Mouse (Mus musculus): ENCODE data around the gene Mex3b. TPM values are rescaled to one million over a fixed set of nuclear protein-coding genes. Genes with fewer than 3 reads are reported as not detected.

Gene Mex3b
- total RNA-seq, 1 experiment from 2014 or later: 10.4 TPM

- ATAC-seq (replicated peaks; ENCODE audit: low read depth, poor library complexity, severe bottlenecking): peak; percentile 75
Measured at GRCm38 (mm10) chr7:82865834-82866485, 1.2 kb upstream of the Mex3b start.

DNA sequence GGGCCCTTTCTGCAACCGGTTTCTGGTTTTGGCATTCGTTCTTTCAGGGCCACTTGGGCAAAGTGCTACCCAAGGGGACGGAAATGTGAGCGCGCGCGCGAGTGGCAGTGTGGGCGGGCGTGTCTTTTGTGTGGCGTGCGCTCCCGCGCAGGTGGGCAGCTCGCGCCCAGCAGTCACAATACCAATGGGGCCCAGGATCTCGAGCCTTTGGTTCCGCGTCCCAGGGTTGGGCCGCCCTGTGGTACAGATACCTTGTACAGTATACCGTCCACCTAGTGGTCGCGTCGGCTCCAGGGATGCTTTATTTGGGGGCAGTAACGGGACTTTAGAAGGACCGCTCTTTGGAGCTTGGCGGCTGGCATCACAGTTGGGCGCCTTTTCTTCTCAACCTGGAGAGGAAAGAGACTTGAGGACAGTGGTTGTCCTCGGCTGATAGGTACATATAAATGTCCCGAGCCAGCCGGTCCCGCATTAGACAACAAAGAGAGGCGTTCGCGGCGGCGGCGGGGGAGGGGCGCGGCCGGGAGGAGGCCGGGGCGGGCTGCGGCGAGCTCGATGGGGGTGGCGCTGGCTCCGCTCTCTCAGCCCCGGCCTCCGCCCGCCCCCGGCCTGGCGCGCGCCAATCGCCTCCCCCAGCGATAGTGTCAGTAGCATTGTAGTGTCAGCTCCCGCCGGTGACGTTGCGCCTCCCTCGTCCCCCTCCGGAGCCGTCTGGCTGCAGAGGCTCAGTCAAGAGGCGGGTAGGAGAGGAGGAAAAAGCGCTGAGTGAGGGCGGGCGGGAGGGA is 455 bp upstream of the Mex3b start:
- ATAC-seq (replicated peaks; ENCODE audit: low read depth, poor library complexity, severe bottlenecking): peak; percentile 76

GRCm38 (mm10) chr7:82868309-82869230 is 1.4 kb downstream of the Mex3b start:
- 0 out of 2 replicates have a peak, but pooled peaks have one; percentile 7 for ATAC-seq (replicated peaks; ENCODE audit: low read depth, poor library complexity, severe bottlenecking)

- no peak for ATAC-seq (replicated peaks; ENCODE audit: low read depth, poor library complexity, severe bottlenecking)
Measured at GRCm38 (mm10) chr7:82869231-82870147, 2.4 kb downstream of the Mex3b start.

- no peak for ATAC-seq (replicated peaks; ENCODE audit: low read depth, poor library complexity, severe bottlenecking)
Measured at GRCm38 (mm10) chr7:82870148-82870513, 3.0 kb downstream of the Mex3b start.

DNA sequence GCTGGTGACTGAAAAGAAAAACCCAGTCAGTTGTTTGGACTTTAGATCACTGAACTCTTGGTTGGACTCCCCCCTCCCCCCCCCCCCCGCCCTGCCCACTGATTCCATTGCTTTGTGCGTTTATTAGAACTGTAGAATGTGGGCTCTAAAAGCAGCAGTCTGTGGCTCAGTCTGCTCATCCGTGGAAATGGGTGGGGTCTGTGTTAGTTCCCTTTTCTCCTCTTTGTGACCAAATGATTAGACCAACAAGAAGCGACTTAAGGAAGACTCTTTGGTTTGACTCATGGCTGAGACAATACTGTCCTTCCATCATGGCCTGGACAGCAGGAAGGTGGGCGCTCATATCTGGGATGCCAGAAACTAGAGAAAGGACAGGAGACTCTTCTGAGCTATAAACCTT is 9.4 kb downstream of the Mex3b start:
- 0 out of 2 replicates have a peak, but pooled peaks have one; percentile 36 for ATAC-seq (replicated peaks; ENCODE audit: low read depth, poor library complexity, severe bottlenecking)

GRCm38 (mm10) chr7:82880016-82880415 is 12.9 kb downstream of the Mex3b start:
- no peak for ATAC-seq (replicated peaks; ENCODE audit: low read depth, poor library complexity, severe bottlenecking)

DNA sequence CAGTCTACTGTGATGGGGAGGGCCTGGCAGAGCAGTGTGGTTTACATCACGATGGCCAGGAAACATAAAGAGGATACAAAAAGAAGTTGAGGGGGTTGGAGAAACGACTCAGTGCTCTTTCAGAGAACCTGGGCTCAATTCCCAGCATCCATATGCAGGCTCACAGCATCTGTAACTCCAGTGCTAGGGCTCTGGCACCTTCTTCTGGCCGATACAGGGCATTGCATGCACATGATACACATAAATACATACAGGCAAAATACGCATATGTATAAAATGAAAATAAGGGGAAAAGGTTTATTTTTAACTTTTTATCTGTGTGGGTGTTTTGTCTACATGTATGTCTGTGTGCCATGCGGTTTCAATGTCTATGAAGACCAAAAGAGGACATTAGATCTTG is 13.6 kb downstream of the Mex3b start:
- no peak for ATAC-seq (replicated peaks; ENCODE audit: low read depth, poor library complexity, severe bottlenecking)

DNA sequence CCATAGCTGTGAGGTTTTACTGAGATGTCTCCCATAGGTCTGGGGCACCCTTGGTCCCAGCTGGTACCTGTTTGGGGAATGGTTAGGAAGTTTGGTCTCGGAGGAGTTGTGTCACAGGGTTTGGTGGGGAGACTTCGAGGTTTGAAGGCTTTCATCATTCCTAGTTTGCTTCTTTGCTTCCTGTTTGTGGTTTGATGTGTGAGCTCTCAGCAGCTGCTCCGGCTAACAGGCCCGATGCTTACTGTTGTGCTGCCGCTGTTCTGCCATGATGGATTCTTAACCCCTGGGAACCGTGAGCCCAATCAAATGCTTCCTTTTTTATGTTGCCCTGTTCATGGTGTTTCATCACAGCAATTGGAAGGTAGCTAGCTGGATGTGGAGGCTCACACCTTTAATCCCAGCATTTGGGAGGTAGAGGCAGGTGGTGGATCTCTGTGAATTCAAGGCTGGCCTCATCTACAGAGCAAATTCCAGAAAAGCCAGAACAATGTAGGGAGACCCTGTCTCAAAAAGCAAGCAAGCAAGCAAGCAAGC is 23.3 kb downstream of the Mex3b start:
- peak; percentile 80 for ATAC-seq (replicated peaks; ENCODE audit: low read depth, poor library complexity, severe bottlenecking)

DNA sequence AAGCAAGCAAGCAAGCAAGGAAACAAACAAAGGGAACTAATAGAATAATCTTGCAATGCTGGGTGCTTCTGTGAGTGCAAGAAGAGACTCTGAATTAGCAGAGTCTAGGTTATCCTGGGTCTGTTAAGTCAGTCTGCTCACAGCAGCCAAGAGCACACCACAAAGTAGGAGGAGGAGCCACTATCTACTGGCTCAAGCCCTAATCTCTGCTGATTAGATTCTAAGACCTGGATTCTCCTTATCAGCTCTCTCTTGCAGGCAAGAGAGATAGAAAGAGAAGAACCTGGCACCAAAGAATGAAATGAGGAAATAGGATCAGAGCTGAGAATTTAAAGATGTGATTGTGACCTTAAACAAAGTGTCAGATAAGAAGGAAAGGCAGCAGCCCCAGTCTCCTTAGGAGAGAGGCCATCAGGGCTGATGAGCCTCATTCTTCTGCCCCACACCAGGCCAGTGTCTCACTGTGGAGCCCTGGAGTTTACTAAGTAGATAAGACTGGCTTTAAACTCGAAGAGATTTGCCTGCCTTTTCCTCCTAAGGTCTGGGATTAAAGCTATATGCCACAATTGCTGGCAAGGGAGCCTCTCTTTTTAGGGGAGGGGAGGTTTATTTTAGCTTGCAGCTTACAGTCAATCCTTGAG is 23.9 kb downstream of the Mex3b start:
- ATAC-seq (replicated peaks; ENCODE audit: low read depth, poor library complexity, severe bottlenecking): peak; percentile 19; the same call in 1 of the 2 replicates

- no peak for ATAC-seq (replicated peaks; ENCODE audit: low read depth, poor library complexity, severe bottlenecking)
Measured at GRCm38 (mm10) chr7:82894366-82894765, 27.2 kb downstream of the Mex3b start.

DNA sequence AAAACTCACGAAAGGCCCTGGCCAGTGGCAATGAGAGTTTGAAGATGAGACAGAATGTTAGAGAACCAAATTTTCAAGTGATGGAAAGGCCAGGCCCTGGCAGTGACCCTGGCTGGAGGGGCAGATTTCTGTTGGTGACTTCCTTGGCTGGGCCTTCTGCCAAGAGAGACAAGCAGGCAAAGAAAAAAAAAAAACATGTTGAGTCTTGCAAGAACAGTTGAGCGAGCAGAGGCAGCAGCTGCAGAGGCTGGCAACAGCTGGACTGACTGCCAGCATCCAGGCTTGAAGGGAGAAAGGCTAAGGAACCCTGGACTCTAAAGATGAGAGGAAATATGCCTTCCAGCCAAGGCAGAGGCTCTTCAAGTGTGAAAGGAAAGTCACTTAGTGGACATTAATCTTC is 28.5 kb downstream of the Mex3b start:
- ATAC-seq (replicated peaks; ENCODE audit: low read depth, poor library complexity, severe bottlenecking): no peak

DNA sequence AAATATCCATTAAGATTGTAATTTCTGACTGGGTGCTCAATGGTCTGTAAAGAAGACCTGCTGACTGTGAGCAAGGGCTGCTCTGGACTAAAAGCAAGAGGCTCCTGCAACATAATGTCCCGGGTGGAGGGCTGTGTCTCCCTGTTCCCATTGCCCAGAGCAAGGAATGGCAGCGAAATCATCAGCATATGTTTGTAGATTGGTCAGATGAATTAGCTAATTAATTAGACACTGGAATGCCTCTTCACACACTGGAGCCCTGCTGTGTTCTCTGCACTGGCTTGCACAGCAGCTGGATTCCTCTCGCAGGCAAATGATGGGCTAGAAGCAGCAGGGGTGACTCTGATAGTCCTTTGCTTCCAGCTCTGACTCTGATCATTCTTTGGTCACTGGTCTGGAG is 29.6 kb downstream of the Mex3b start:
- no peak for ATAC-seq (replicated peaks; ENCODE audit: low read depth, poor library complexity, severe bottlenecking)

DNA sequence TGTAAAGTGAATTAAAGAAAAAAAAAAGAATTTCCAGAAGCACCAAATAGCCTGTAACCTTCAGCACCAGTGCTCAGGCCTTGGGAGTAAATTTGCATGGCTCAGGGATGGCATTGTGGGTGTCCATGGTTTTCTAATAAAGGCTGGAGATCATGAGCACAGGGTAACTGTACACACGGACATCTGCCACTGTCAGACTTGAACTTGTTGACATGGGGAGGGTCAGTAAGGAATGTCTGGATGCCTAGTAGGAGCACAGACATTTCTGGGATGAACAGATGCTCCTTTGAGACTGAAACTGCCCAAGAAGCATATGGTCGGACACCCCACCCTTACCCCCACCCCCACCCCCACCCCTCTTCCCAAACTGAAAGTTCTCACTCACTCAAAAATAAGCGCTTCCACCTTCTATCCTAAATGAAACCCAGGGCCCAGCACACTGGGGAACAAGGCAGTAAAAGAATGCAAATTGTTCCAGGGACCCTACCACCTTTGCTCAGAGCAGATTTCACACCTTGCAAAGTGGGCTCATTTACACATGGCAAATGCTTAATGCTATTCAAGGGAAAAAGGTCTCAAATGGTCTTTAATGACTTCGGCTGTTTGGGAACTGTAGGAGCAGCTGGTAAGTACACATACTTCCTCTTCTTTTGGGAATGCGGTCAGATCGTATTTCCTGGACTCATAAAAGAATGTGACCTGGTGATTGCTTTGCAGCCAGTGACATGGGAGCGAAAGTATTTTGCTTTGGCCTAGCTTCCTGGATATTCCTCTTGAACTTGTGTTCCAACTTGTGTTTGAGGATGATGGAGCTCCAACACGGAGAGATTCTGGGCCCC is 32.5 kb downstream of the Mex3b start:
- ATAC-seq (replicated peaks; ENCODE audit: low read depth, poor library complexity, severe bottlenecking): no peak

- ATAC-seq (replicated peaks; ENCODE audit: low read depth, poor library complexity, severe bottlenecking): no peak
Measured at GRCm38 (mm10) chr7:82903006-82903405, 35.9 kb downstream of the Mex3b start.

DNA sequence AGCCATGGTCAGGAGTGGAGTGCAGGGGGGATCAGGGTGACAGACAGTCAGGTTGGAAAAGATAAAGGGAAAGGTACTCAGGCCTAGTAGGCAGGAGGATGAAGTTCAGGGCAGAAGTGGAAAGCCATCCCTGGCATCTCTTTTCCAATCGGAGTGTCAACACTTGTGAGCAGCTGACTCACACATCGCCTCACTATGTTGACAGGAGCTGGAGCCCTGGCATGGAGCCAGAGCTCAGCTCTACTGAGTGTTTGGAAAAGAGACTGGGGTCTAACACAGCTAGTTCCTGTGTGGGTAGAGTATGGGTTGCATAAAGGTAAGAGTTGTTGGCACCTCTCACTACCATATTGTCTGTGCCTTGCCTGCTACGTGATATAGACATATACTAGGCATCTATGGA is 38.4 kb downstream of the Mex3b start:
- no peak for ATAC-seq (replicated peaks; ENCODE audit: low read depth, poor library complexity, severe bottlenecking)

- ATAC-seq (replicated peaks; ENCODE audit: low read depth, poor library complexity, severe bottlenecking): no peak
Measured at GRCm38 (mm10) chr7:82907081-82907480, 39.9 kb downstream of the Mex3b start.

Measured in common myeloid progenitor, adult 5-6 weeks (primary cell).